Mouse (Mus musculus): ENCODE data around the gene Abcf2.
"Not testable (repeated sequence)": the region's sequence is repeated elsewhere in the genome, so short reads cannot be mapped to it uniquely, and the experiment has no call there.

Gene Abcf2

DNA sequence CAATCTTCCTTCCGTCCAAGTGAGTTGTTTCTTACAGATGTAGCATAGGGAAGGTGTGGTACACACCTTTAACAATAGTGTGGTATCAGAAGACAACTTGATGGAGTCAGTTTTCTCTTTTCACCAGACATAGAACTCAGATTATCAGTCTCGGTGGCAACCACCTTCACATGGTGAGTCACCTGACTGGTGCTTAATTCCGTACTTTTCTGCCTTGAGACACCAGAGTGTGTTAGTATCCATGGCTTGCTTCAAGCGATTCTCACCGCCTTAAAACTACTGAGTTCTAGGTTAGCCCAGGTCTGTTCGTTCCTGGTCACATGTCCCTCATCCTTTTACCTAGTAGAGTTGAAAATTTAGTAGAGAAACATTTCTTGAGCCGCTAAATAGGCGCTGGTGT lies 8.8 kb upstream of the Abcf2 start:
- no peak for DNase-seq (ENCODE audit: low spot score)

DNA sequence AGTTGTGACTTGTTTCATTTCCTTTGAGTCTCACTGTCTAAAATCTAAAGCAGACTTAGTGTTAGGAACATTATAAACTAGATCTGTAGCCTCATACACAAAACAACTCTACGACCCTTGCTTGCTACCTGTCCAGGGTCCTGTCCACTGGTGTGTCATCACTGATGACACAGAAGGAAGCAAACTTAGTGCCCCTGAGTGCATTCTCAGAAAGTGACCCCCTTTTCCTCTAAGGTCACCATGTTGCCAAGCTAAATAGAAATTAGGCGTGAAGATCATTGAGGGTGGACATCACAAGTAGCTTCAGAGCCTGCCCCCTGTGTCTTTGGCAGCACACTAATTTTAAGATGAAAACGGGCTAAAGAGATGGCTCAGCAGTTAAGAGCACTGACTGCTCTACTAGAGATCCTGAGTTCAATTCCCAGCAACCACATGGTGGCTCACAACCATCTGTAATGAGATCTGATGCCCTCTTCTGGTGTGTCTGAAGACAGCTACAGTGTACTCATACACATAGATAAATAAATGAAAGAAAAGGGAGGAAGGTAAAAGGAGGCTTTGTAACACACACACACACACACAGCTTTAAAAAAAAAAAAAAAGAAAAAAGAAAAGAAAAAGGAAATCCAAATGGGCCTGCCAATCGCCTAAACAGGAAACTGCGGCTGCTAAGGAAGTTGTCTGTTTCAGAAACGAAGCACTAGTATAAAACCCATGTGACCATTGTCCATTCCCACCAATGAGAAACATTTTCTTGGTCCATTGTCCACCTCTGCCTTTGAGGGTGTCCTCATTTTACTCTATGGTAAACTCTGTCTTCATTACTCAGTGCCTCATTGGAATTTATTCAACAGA lies 1.1 kb upstream of the Abcf2 start:
- no peak for DNase-seq (ENCODE audit: low spot score)

DNA sequence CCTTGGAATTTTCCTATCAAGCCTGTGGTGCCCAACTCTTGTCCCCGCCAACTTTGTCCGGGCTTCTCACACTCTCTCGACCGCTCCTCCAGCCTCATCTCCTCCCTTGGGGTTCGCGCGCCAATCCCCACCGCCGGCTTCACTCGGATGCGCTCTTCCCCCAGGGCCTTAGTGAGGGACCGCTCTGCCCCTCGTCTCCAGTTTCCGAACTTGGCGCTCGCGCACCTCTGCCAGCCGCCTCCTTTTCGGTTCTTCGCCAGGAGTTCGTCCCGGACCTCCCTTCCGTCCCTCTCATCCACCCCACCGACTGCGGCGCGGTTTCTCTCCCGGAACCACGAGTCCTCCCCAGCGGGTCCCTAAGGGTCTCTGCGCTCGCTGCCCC lies 475 bp downstream of the Abcf2 start:
- DNase-seq (ENCODE audit: low spot score), result peak; percentile 50

DNA sequence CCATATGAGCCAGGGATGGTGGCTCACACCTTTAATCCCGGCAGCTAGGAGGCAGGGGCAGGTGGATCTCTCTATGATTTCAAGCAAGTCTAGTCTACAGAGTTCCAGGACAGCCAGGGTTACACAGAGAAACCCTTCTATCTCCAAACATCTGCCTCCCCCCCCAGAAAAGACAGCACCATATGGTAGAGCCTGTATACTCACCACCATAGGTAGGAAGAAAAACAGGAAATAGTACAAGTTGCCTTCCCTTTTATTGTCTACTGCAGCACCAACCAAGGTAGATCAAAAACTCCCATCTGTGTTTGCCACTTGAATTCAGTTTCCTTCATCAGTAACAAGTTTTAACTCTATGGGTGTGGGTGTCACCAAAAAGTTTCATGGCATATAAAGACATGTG lies 1.3 kb downstream of the Abcf2 start:
- DNase-seq (ENCODE audit: low spot score), result no peak

DNA sequence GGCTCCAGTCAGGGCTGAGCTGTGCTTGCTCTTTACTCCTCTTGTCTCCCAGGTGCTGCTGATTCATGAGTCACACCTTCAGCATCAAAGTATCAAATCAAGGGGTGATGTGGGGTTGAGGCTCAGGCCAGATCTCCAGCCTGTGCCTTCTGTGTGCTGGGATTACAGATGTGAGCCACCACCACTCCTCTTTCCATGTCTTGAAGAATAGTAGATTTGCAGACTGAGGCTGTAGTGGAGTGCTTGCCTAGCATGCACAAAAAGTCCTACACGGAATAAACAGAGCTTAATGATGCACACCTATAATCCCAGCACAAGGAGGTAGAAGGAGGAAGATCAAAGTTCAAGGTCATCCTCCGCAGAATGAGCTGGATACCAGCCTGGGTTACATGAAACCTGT lies 20.6 kb downstream of the Abcf2 start, which contains the start of gene 4931409K22Rik:
Gene 4931409K22Rik, minus strand, starts transcription at position 101 of the 400 bp plus-strand sequence.
- no peak for DNase-seq (ENCODE audit: low spot score)

DNA sequence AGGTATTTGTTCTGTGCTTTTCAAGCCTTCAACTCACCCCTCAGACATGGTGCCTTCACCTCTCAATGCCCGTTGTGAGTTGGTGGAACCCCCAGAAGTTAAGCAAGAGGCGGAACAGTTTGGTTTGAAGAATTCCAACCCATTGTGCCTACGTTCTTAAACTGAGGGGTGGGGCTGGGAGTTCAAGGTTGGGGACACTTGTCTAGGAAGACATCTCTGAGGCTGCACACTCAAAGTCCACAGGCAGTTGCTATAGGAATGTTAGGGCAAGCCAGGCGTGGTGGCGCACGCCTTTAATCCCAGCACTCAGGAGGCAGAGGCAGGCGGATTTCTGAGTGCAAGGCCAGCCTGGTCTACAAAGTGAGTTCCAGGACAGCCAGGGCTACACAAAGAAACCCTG lies 21.9 kb downstream of the Abcf2 start:
- not testable (repeated sequence) for DNase-seq (ENCODE audit: low spot score)

DNA sequence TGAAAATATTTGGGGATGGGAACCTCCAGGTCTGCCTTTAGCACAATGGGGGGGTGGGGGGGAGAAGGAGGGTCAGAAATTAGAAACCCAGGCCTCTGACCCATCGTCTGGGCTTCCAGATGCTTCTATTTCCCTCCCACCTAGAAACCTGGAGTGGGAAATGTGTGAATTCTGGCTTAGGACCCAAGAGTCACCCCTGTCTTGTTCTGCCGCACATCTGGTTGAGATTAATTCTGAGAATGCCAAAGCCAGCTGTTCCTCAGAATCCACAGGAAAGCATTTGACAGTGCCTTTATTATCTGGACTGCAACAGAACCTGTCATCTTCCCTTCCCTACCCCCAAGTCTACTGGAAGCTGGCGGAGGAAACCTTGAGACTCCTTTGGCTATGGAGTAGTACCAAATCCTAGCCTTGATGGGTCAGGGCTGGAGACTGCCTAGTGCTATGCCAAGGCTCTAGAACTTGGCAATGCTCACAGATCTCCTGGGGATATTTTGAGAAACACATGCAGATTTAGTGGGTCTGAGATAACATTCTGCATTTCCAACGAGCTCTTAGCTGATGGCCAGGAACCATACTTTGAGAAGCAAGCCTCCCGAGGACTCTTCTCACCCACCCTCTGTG lies 23.5 kb downstream of the Abcf2 start:
- peak; percentile 45 for DNase-seq (ENCODE audit: low spot score)

DNA sequence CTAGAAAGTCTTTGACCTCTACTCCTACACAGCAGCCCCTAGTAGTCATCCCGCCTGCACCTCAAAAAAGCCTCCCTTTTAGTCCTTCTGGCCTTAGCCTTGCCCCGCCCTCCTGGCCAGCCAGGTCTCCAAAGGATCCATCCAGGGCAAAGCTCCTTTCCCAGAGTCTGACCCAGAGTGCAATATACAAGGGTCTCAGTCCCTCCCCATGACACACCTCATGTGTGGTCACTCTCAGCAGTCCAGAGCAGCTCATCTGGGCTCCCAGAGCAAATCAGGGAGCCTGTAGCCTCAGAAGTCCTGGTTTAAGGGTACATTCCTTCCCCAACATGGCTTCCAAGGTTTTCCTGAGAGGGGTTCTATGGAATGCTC lies 26.0 kb downstream of the Abcf2 start:
- peak; percentile 8 for DNase-seq (ENCODE audit: low spot score)

DNA sequence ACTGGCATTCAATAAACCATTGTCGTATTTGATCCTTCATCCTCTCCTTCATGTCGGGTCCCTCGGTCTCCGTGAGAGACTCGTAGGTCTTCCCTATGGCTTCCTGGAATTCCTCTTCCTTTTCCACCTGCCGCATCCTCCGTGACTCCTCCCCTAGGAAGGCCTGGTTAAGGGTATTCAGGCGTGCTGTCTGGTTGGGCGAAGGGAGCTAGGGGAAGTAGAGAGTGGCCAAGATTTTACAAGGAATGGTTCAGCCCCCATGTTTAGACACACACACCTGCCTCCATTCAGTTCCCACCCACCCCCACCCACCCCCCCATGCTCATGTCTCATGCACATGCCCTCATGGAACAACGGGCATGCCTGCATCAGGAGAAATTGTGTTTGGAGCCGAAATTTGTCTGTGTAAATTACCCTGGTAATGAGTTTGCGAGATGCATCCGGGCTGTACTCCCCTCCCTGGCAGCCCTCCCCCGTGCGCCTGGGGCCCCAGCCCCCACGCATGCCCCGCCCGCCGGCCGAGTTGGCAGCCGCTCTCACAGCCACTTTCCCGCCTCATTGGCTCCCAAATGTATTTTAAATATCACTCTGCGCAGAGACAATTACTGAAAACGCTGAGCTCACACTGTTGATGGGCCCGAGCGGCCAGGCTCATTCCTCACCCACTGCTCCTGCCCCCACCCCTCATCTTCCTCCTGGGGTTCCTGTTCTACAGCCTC lies 26.5 kb downstream of the Abcf2 start:
- DNase-seq (ENCODE audit: low spot score), result peak; percentile 37

DNA sequence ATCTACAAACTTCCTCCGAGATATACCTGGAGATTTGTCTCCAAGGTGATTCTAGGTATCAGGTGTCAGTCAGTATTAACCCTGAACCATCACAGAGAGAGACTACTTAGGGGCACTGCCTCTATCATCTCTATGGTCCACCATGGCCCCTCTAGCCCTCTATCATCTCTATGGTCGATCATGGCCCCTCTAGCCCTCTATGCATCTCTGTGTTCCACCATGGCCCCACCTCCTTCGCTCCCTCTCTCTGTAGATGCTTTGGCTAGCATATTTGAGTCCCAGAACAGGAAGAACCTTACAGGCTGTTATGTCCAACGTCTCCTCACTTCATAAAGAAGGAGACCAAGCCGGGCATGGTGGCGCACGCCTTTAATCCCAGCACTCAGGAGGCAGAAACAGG lies 34.6 kb downstream of the Abcf2 start:
- DNase-seq (ENCODE audit: low spot score), result peak; percentile 12

DNA sequence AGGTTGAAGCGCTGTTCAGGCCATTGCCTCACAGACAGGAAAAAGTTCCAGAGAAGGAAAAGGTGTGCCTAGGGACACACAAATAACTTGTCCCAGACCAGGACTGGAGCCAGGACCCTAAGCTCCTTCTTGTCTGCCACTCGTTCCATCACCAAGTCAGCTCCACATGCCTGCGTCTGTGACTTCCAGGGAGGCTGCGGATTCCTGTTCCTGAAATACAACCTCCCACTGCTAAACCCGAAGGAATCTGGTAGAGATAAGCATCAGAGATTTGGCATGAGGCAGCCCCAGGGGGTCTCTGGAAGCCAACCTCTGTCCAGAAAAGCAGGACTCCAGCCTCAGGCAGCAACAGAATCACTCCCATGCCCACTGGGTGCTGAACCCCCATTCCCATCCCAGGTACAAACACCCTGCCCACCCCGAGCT lies 36.1 kb downstream of the Abcf2 start:
- DNase-seq (ENCODE audit: low spot score), result no peak

DNA sequence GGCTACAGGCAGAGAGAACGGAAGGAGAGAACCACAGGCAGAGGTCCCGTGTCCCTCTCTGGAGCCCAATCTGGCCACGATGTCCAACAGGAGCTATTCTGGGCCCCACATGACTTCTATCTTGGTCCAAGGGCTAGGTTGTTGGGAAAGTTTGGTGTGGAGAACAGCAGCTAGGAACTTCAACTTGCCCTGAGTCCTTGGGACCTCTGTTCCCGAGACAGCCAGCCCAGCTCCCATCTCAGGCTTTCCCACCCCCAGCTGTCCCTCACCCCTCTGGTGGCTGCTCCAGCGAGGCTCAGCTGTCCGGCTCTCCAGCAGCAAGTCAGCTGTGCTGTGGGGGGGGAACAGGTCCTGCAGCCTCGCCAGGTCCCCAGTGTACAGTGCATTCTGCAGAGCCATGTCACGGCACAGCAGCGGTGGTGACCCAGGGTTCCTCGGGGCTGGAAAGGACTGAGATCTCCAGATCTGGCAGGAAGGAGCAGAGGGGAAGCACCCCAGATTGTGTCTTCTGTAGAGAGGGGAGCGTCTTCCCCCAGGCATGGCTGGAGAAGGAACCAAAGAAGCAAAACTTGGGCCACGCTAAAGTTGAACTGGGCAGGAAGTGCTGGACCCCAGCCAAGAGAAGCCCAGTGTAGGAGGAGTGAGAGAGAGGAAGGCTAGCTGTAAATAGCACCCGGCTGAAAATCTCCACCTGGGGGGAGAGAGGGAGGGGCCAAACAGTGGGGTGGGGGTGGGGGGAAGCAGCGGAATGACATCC lies 36.7 kb downstream of the Abcf2 start, which contains the start of gene Asb10:
Gene Asb10, minus strand, starts transcription at position 592 of the 757 bp plus-strand sequence.
- DNase-seq (ENCODE audit: low spot score), result no peak

DNA sequence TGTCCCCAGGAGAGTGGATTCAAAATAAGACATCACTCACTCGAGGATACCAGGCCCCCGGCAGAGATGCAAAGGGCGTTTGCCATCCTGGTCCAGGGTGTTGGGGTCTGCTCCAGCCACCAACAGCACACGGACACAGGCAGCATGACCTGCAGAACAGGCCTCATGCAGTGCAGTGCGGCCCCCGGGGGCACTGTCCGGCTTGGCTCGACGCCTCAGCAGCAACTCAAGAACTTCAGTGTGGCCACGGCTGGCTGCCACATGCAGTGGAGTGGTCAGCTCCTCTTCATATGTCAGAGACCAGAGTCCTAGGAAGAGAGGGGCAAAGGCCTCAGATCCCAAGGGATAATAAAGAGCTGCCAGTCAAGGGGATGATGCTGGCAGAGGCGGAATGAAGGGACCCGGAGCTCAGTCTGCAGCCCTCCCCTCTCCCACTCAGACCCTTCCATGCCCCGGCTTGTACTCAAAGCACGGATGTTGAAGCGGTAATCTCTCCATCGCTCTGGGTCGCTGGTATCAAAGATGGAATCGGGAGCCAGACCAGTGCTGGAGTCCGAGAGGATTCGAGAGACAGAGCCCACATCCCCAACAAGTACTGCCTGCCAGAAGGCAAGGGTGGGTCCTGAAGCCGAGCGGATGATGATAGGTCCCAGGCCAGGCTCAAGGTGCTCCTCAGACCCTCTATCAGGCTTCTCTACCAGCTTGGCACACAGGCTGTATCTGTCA lies 37.5 kb downstream of the Abcf2 start:
- DNase-seq (ENCODE audit: low spot score), result no peak

DNA sequence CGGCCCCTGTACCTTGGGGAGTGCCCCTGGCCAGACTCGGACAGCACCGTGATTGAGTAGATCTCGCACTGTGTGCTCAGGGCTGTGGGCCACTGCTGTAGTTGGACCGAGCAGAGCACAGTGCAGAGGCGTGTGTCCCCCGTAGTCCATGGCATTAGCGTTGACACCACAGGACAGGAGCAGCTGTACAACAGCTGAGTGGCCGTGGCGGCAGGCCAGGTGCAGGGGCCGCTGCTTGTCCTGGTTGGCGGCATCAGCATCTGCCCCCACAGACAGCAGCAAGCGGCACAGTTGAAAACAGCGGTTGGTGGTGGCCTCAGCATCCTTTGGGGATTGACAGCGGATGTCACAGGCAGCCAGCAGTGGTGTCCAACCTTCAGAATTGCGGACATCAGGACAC lies 39.6 kb downstream of the Abcf2 start:
- no peak for DNase-seq (ENCODE audit: low spot score)

DNA sequence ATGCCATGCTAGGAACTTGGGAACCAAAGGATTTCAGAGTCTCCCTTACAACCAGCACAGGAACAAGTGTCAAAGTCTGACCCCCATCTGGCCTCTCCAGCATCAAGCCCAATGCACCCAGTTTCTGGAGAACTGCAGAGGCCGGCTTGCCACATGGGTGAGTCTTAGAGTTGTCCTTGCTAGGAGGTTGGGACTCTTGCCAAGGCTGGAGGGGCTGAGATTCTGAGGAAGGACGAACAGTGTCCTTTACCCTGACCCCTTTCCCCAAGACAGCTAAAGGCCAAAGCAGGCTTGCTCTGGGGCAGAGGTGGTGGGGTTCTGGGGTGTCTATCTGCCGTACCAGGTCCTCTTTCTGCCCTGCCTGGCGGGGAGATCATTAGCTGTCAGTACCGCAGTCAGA lies 40.8 kb downstream of the Abcf2 start:
- no peak for DNase-seq (ENCODE audit: low spot score)

DNA sequence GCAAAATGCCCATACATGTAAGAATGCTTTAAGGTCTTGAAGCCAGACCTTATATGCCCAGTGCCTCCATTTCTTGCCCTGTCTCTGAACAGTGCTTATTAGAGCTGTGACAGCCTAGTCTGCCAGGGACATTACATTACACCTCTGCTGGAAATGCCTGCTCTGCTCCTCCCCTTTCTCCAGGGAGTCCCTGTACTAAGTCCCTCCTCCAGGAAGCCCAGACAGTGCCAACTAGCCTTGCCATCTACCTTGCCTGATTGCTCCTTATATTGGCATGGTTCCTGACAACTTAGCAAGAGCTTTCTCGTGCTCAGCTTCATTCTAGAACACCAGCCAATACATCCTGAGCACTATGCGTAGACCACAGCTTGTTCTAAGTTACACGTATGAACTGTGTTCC lies 41.5 kb downstream of the Abcf2 start:
- DNase-seq (ENCODE audit: low spot score), result no peak

DNA sequence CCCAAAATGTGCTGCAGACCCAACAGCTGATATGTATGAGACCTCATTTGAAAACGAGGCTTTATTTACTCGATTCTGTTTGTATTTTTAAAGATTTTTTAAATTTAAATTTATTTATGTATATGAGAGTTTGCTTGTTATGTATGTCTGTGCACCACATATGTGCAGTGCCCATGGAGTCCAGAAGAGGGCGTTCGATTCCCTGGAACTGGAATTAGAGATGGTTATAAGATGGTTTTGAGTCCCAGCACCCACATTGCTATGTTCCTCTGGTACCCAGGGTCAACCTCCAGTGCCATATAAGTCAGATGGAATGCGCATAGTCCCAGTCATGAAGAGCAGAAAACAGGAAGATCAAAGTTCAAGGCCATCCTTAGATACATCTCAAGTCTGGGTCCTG lies 43.0 kb downstream of the Abcf2 start:
- no peak for DNase-seq (ENCODE audit: low spot score)

DNA sequence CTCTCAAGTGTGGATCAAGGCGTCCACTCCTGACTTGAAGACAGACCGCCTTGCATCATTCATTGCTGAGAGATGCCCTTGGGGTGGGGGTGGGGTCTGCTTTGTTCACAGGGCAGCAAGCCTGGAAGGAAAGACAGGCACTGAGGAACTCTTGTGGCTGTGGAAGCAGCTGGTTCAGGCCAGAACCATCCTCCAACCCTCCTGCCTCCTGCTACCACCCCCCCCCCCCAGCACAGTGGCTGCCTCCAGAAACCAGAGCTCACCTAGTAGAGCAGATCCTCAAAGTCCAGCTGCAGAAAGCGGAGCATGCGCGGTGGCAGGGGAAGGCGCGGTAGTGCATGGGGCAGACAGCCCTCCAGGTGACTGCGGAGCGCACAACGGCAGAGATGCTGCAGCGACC lies 43.9 kb downstream of the Abcf2 start:
- no peak for DNase-seq (ENCODE audit: low spot score)

DNA sequence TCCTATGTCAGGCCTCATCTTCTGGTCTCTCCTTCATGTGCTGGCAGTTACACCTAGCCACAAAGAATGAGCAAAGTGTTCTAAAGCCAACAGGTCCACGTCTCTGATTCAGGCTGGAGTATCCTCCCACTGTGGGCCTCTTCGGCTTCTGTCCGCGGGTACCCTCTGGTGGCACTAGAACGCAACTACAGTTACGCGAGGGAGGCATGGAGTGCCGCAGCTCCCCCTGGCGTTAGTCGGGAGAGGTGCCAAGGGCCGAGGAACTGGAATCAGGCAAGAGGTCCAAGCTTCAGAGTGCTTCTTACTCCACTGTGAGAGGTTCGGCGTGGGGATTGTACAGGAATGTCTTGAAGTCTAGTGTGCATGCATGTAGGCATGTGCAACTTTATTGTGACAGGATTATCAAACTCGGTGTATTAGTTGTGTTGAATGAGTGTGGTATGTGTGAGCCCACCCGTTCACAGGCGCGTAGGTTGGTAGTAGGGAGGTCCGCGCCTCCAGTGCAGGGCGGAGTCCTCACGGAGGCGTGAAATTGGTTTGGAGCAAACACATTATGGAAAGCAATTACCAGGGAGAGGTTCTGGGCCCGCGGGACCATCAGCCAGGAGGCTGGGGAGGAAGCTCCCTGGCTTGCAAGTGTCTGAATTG lies 47.1 kb downstream of the Abcf2 start:
- DNase-seq (ENCODE audit: low spot score), result peak; percentile 94

DNA sequence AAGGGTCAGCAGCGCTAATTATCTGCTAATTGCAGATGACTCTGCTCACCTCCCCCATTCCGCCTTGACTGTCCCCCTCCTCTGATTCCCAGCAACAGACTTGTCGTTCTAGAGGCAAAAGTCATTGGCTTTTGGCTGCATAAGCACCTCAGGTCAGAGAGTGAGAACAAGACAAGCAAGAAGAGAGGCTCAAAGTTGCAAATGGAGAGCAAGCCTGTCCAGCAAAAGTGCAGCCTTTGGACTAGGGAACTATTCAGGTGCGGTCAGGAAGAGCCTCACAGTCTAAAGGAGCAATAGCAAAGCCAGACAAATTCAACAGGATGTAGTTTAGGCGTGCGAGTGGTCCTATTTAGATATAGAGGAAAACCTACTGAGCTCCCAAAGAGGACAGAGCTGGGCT lies 49.5 kb downstream of the Abcf2 start:
- DNase-seq (ENCODE audit: low spot score), result peak; percentile 27

DNA sequence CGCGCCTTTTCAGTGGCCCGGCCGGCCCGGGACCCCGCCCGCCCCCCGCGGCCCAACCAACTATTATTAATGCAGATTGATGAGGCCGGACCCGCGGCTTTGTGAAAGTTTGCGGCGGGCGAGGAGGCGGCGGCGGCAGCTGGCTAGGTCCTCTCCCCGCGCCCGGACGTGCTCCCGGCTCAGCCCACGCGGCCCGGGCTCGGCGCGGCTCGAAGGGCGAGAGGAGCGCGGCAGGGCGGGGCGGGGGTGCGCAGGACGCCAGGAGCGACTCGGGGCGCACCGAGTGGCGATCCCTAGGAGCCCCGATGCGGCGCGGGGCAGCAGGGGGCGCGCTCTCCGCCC lies 50.4 kb downstream of the Abcf2 start, which contains the start of gene Gbx1:
Gene Gbx1, minus strand, starts transcription at position 314 of the 342 bp plus-strand sequence.
- peak; percentile 70 for DNase-seq (ENCODE audit: low spot score)

All from embryo, embryonic 10.5 days (tissue).